ENCODE assay signal across 19 mouse cellular contexts in the genomic region with DNA sequence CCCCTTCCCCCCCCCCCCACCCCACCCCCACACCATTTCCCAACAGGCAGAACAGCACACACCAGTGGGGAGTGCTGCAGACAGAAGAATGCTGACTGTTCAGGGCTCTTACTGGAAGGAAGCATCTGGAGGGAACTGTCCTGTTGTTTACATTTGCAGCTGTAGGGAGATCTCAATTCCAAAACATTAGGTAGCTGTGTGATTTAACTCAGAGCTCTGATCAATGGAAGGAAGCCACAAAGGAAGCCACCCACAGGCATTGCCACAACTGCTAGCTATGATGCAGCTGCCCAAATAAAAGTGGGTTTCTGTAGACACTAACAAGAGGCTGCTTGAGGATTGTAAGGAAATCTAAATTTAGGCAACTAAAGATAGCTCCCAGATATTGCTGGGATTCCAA.
DNase-seq lines count a peak whose midpoint lies in the region; ATAC-seq lines count a peak whose summit lies in the region.
"Had no signal": no experiment of that assay in that cellular context is flagged by ENCODE, and none has a peak within 500 bp of the region (broad histone marks: within the 10 kb centered on the region; RNA-seq: fewer than 3 reads in every experiment).

No protein-coding gene starts in this region.

- no peaks in the 10 kb centered on the region for H3K36me3 ChIP-seq in forebrain, embryonic 16.5 days (ENCODE audit: control insufficient read depth, insufficient read depth)
- no peaks in the 10 kb centered on the region for H3K36me3 ChIP-seq in forebrain, embryonic 13.5 days (ENCODE audit: poor library complexity, severe bottlenecking)
- H3K36me3 ChIP-seq in intestine, embryonic 14.5 days (ENCODE audit: control insufficient read depth, insufficient read depth, low read length) = no peaks in the 10 kb centered on the region
- no peaks in the 10 kb centered on the region for H3K36me3 ChIP-seq in intestine, embryonic 15.5 days
- H3K36me3 ChIP-seq: embryonic facial prominence, embryonic 12.5 days; limb, embryonic 10.5 days; liver, embryonic 12.5 days had no signal

- peak; percentile 40; the same call in 1 of the 2 replicates for ATAC-seq in forebrain, embryonic 16.5 days
- no peak for ATAC-seq in forebrain, embryonic 13.5 days
- no peak for ATAC-seq in intestine, embryonic 14.5 days (replicated peaks; ENCODE audit: low FRiP score, low TSS enrichment, low read depth)
- ATAC-seq in intestine, embryonic 15.5 days = no peak
- ATAC-seq: liver, embryonic 12.5 days; midbrain, embryonic 16.5 days had no signal

- H3K4me3 ChIP-seq in forebrain, embryonic 16.5 days (replicated peaks; ENCODE audit: low read length) = no peak overlapping the region
- no peak overlapping the region for H3K4me3 ChIP-seq in forebrain, embryonic 13.5 days
- no peak overlapping the region for H3K4me3 ChIP-seq in intestine, embryonic 14.5 days (ENCODE audit: low read depth, low read length)
- no peak overlapping the region for H3K4me3 ChIP-seq in intestine, embryonic 15.5 days (replicated peaks)
- H3K4me3 ChIP-seq: embryonic facial prominence, embryonic 12.5 days; limb, embryonic 10.5 days; liver, embryonic 12.5 days; megakaryocyte, embryonic 14.5 days had no signal

- H3K9me3 ChIP-seq in forebrain, embryonic 16.5 days (ENCODE audit: control insufficient read depth, low read length) = no peaks in the 10 kb centered on the region
- H3K9me3 ChIP-seq in forebrain, embryonic 13.5 days (replicated peaks) = no peaks in the 10 kb centered on the region
- H3K9me3 ChIP-seq in intestine, embryonic 14.5 days (ENCODE audit: control insufficient read depth, low read length) = no peaks in the 10 kb centered on the region
- H3K9me3 ChIP-seq in intestine, embryonic 15.5 days = no peaks in the 10 kb centered on the region
- H3K9me3 ChIP-seq: embryonic facial prominence, embryonic 12.5 days; limb, embryonic 10.5 days; liver, embryonic 12.5 days had no signal

- H3K27me3 ChIP-seq in forebrain, embryonic 16.5 days (replicated peaks; ENCODE audit: control insufficient read depth, insufficient read depth, low read length) = no peaks in the 10 kb centered on the region
- no peaks in the 10 kb centered on the region for H3K27me3 ChIP-seq in forebrain, embryonic 13.5 days
- H3K27me3 ChIP-seq in intestine, embryonic 14.5 days (replicated peaks; ENCODE audit: control insufficient read depth, insufficient read depth, low read length) = no peaks in the 10 kb centered on the region
- H3K27me3 ChIP-seq in intestine, embryonic 15.5 days (replicated peaks) = no peaks in the 10 kb centered on the region
- H3K27me3 ChIP-seq: embryonic facial prominence, embryonic 12.5 days; liver, embryonic 12.5 days; megakaryocyte, embryonic 14.5 days had no signal

- no peak overlapping the region for H3K9ac ChIP-seq in forebrain, embryonic 16.5 days (replicated peaks; ENCODE audit: low read depth, low read length)
- H3K9ac ChIP-seq in forebrain, embryonic 13.5 days = no peak overlapping the region
- H3K9ac ChIP-seq in intestine, embryonic 14.5 days (ENCODE audit: low read length) = no peak overlapping the region
- H3K9ac ChIP-seq in intestine, embryonic 15.5 days = no peak overlapping the region
- H3K9ac ChIP-seq: embryonic facial prominence, embryonic 12.5 days; liver, embryonic 12.5 days had no signal

- no peak overlapping the region for H3K4me2 ChIP-seq in forebrain, embryonic 16.5 days (ENCODE audit: low read length)
- H3K4me2 ChIP-seq in forebrain, embryonic 13.5 days = no peak overlapping the region
- H3K4me2 ChIP-seq in intestine, embryonic 14.5 days (ENCODE audit: low read length) = no peak overlapping the region
- no peak overlapping the region for H3K4me2 ChIP-seq in intestine, embryonic 15.5 days (replicated peaks)
- H3K4me2 ChIP-seq: embryonic facial prominence, embryonic 12.5 days; liver, embryonic 12.5 days had no signal

- H3K27ac ChIP-seq in forebrain, embryonic 16.5 days (ENCODE audit: low read length) = no peak overlapping the region
- no peak overlapping the region for H3K27ac ChIP-seq in forebrain, embryonic 13.5 days
- H3K27ac ChIP-seq in intestine, embryonic 14.5 days (ENCODE audit: low read depth) = 0 out of 2 replicates have a peak overlapping the region, but pooled peaks have one; percentile 7
- no peak overlapping the region for H3K27ac ChIP-seq in intestine, embryonic 15.5 days
- H3K27ac ChIP-seq: limb, embryonic 10.5 days; liver, embryonic 12.5 days had no signal

- H3K4me1 ChIP-seq in forebrain, embryonic 16.5 days (replicated peaks; ENCODE audit: control insufficient read depth, insufficient read depth, low read length) = no peaks in the 10 kb centered on the region
- no peaks in the 10 kb centered on the region for H3K4me1 ChIP-seq in forebrain, embryonic 13.5 days
- 0 out of 2 replicates have a peak, but pooled peaks cover 8% of the 10 kb centered on the region for H3K4me1 ChIP-seq in intestine, embryonic 14.5 days (replicated peaks; ENCODE audit: control insufficient read depth, insufficient read depth, low read length)
- 0 out of 2 replicates have a peak, but pooled peaks cover 4% of the 10 kb centered on the region for H3K4me1 ChIP-seq in intestine, embryonic 15.5 days (replicated peaks)
- H3K4me1 ChIP-seq: limb, embryonic 10.5 days; liver, embryonic 12.5 days; megakaryocyte, embryonic 14.5 days had no signal

- DNase-seq in intestine, embryonic 14.5 days (ENCODE audit: low spot score) = no peak
- DNase-seq in right cerebral cortex, adult 18-20 months = peak; percentile 18
- DNase-seq in right cerebral cortex, postnatal 36 days (ENCODE audit: low spot score in 2 of 2) = no peak
- DNase-seq in lung, postnatal 36 days = peak; percentile 10
- no peak for DNase-seq in urinary bladder, adult 18-20 months (ENCODE audit: low spot score in 2 of 2)
- DNase-seq: cerebellum, adult 11-12 months; cerebellum, postnatal 36 days; gastrocnemius, postnatal 14 days; kidney, adult 11 months; kidney, postnatal 25 days; layer of hippocampus, adult 9-11 months had no signal

Comparison
In these comparisons a context has a peak if more than half of its experiments do, and no peak if none do; other contexts are left out.
1. DNase-seq: peak in right cerebral cortex, adult 18-20 months (single experiment) and lung, postnatal 36 days (single experiment); none in intestine, embryonic 14.5 days (single experiment), right cerebral cortex, postnatal 36 days (0 of 2) and urinary bladder, adult 18-20 months (0 of 2).